Mouse (Mus musculus): ENCODE measurements at regions not wholly inside any gene's neighbourhood (a gene's known extent, or its start where the extent isn't known, plus 50 kb on each side); places are given as distances from the start of the nearest gene placed in this dataset.

DNA sequence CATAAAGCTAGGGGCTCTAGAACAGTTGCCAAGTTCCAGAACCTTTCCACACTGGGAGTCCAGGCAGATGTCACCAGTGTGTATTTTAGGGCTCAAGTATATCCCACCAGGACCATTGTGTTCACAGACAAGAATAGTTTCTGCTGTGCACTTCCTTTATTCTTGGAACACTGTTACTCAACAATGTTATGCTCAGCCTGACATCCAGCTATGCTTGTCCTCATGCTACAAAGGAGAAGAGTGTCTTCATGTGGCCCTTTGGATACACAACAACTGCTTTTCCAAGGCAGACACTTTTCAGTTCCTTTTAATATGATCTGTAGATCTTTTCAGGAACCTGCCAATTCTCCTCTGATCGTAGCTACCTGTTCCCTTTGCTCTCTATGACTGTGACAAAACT lies 270.4 kb upstream of the Dab2 start:
- Histone ChIP-seq H3K36me3 (replicated peaks in 1 of 2; ENCODE audit: control insufficient read depth in 1 of 2, insufficient read depth in 1 of 2, low read length in 1 of 2) (no peaks in the 10 kb centered on the region), H3K4me3 (replicated peaks in 1 of 3; ENCODE audit: low read depth in 2 of 3, low read length in 2 of 3, poor library complexity in 1 of 3) (no peak overlapping the region), H3K4me1 (ENCODE audit: control insufficient read depth in 1 of 2, insufficient read depth in 2 of 2) (0 out of 4 replicates have a peak, but pooled peaks cover 0 to 2% of the 10 kb centered on the region in 2 experiments), H3K27me3 (replicated peaks) (no peaks in the 10 kb centered on the region), H3K4me2 (ENCODE audit: insufficient read depth, low read depth, poor library complexity, severe bottlenecking) (no peak overlapping the region), H3K27ac (ENCODE audit: insufficient read depth, low read depth) (no peak overlapping the region), H3K9ac (ENCODE audit: insufficient read depth, low read depth) (no peak overlapping the region), H3K79me2 (replicated peaks; ENCODE audit: control insufficient read depth, extremely low read depth, insufficient read depth, poor library complexity, severe bottlenecking) (no peaks in the 10 kb centered on the region), H3K9me3 (replicated peaks; ENCODE audit: low read length) (no peaks in the 10 kb centered on the region)
- DNase-seq (ENCODE audit: extremely low read depth), result no peak
- in situ Hi-C loops (cut with MboI; ENCODE audit: low pct_ligation_motif_present, low pct_unique_long_range_greater_than_20kb, low sequenced_read_pairs), result no loop called here
- dilution Hi-C loops (cut with MboI; ENCODE audit: extremely low pct_ligation_motif_present, extremely low pct_unique_long_range_greater_than_20kb, low sequenced_read_pairs), result no loop called here
- no peak for TF ChIP-seq CTCF (conservative IDR thresholded peaks at IDR 0.05 in 1 of 2, IDR thresholded peaks at IDR 0.05 in 1 of 2; ENCODE audit: low read depth in 2 of 2, low read length in 2 of 2)

DNA sequence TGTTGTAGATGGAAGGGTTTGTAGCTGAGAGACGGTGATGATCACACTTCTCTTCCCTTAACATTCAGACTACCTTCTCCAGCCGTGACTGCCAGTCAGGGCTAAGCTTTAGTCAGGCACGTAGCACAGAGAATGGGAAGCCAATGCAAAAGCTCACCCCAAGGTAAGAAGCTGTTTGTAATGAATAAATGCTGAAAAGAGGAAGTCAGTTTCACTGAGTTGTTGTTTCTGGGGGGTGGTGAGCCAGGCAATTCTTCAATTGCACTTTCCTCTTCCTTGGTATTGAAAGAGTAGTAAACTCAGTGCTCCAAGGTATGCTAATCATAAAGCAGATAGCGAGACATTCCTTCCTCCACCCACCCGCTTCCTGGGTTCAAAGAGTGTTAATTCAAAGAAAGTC lies 269.2 kb upstream of the Dab2 start:
- no peak overlapping the region for H3K4me3 ChIP-seq (replicated peaks in 1 of 3; ENCODE audit: low read depth in 2 of 3, low read length in 2 of 3, poor library complexity in 1 of 3)
- no peaks in the 10 kb centered on the region for H3K36me3 ChIP-seq (replicated peaks in 1 of 2; ENCODE audit: control insufficient read depth in 1 of 2, insufficient read depth in 1 of 2, low read length in 1 of 2)
- H3K9me3 ChIP-seq (replicated peaks; ENCODE audit: low read length), result no peaks in the 10 kb centered on the region
- 0 out of 4 replicates have a peak, but pooled peaks cover 0 to 2% of the 10 kb centered on the region in 2 experiments for H3K4me1 ChIP-seq (ENCODE audit: control insufficient read depth in 1 of 2, insufficient read depth in 2 of 2)
- in situ Hi-C loops (cut with MboI; ENCODE audit: low pct_ligation_motif_present, low pct_unique_long_range_greater_than_20kb, low sequenced_read_pairs) (no loop called here), dilution Hi-C loops (cut with MboI; ENCODE audit: extremely low pct_ligation_motif_present, extremely low pct_unique_long_range_greater_than_20kb, low sequenced_read_pairs) (no loop called here)
- no peak overlapping the region for H3K9ac ChIP-seq (ENCODE audit: insufficient read depth, low read depth)
- no peak overlapping the region for H3K4me2 ChIP-seq (ENCODE audit: insufficient read depth, low read depth, poor library complexity, severe bottlenecking)
- no peaks in the 10 kb centered on the region for H3K27me3 ChIP-seq (replicated peaks)
- H3K27ac ChIP-seq (ENCODE audit: insufficient read depth, low read depth), result no peak overlapping the region
- H3K79me2 ChIP-seq (replicated peaks; ENCODE audit: control insufficient read depth, extremely low read depth, insufficient read depth, poor library complexity, severe bottlenecking), result no peaks in the 10 kb centered on the region
- DNase-seq (ENCODE audit: extremely low read depth), result no peak
- TF ChIP-seq NRF1 (IDR thresholded peaks at IDR 0.05; ENCODE audit: low read depth, low read length) (no peak), SMC3 (IDR thresholded peaks at IDR 0.05; ENCODE audit: low read depth, low read length) (no peak), KAT2A (IDR thresholded peaks at IDR 0.05; ENCODE audit: insufficient replicate concordance, low read length) (no peak), PAX5 (IDR thresholded peaks at IDR 0.05; ENCODE audit: low read length) (no peak), E2F4 (IDR thresholded peaks at IDR 0.05; ENCODE audit: insufficient replicate concordance, low read depth, low read length) (no peak), NELFE (IDR thresholded peaks at IDR 0.05; ENCODE audit: low read depth, low read length) (no peak), MAZ (IDR thresholded peaks at IDR 0.05; ENCODE audit: low read depth, low read length) (no peak), EP300 (IDR thresholded peaks at IDR 0.05; ENCODE audit: low read length) (no peak), TBP (conservative IDR thresholded peaks at IDR 0.05; ENCODE audit: low read depth, low read length) (no peak)

DNA sequence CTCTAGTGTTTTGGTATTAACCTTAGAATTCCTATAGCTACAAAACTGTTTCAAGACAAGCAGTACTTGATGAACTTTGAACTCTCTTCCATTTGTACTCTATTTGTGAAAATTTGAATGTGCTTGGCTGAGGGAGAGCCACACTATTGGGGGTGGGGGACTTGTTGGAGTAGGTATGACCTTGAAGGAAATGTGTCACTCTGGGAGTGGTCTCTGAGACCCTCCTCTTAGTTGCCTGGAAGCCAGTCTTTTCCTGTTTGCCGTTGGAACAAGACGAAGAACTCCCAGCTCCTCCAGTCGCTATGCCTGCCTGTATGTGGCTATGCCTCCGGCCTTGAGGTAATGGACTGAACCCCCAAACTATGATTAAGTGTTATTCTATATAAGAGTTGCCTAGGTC lies 265.4 kb upstream of the Dab2 start:
- H3K4me3 ChIP-seq (replicated peaks in 1 of 3; ENCODE audit: low read depth in 2 of 3, low read length in 2 of 3, poor library complexity in 1 of 3), result no peak overlapping the region
- dilution Hi-C loops (cut with MboI; ENCODE audit: extremely low pct_ligation_motif_present, extremely low pct_unique_long_range_greater_than_20kb, low sequenced_read_pairs), result no loop called here
- no peak overlapping the region for H3K27ac ChIP-seq (ENCODE audit: insufficient read depth, low read depth)
- H3K9ac ChIP-seq (ENCODE audit: insufficient read depth, low read depth), result no peak overlapping the region
- H3K4me2 ChIP-seq (ENCODE audit: insufficient read depth, low read depth, poor library complexity, severe bottlenecking), result no peak overlapping the region
- H3K27me3 ChIP-seq (replicated peaks), result no peaks in the 10 kb centered on the region
- no peaks in the 10 kb centered on the region for H3K36me3 ChIP-seq (replicated peaks in 1 of 2; ENCODE audit: control insufficient read depth in 1 of 2, insufficient read depth in 1 of 2, low read length in 1 of 2)
- H3K4me1 ChIP-seq (ENCODE audit: control insufficient read depth in 1 of 2, insufficient read depth in 2 of 2), result 0 out of 4 replicates have a peak, but pooled peaks cover 0 to 2% of the 10 kb centered on the region in 2 experiments
- TF ChIP-seq MYC (IDR thresholded peaks at IDR 0.05; ENCODE audit: low read depth, low read length) (no peak), SIN3A (IDR thresholded peaks at IDR 0.05; ENCODE audit: low read length) (no peak), RCOR1 (conservative IDR thresholded peaks at IDR 0.05; ENCODE audit: low read depth, low read length) (no peak), UBTF (IDR thresholded peaks at IDR 0.05; ENCODE audit: low read depth, low read length) (no peak), TBP (conservative IDR thresholded peaks at IDR 0.05; ENCODE audit: low read depth, low read length) (no peak), RAD21 (IDR thresholded peaks at IDR 0.05; ENCODE audit: low read depth, low read length) (no peak), NELFE (IDR thresholded peaks at IDR 0.05; ENCODE audit: low read depth, low read length) (no peak), CHD1 (IDR thresholded peaks at IDR 0.05; ENCODE audit: low read depth, low read length) (no peak), MAZ (IDR thresholded peaks at IDR 0.05; ENCODE audit: low read depth, low read length) (no peak), CHD2 (IDR thresholded peaks at IDR 0.05; ENCODE audit: low read length) (no peak), MAX (IDR thresholded peaks at IDR 0.05; ENCODE audit: low read length) (no peak)
- no peak for DNase-seq (ENCODE audit: extremely low read depth)
- H3K9me3 ChIP-seq (replicated peaks; ENCODE audit: low read length), result no peaks in the 10 kb centered on the region
- in situ Hi-C loops (cut with MboI; ENCODE audit: low pct_ligation_motif_present, low pct_unique_long_range_greater_than_20kb, low sequenced_read_pairs), result no loop called here
- no peaks in the 10 kb centered on the region for H3K79me2 ChIP-seq (replicated peaks; ENCODE audit: control insufficient read depth, extremely low read depth, insufficient read depth, poor library complexity, severe bottlenecking)
